Mouse (Mus musculus) regulatory T cell (primary cell): ENCODE measurements at regions not wholly inside any gene's neighbourhood (a gene's known extent, or its start where the extent isn't known, plus 50 kb on each side); places are given as distances from the start of the nearest gene placed in this dataset.

ENCODE experiments used
- in situ Hi-C: fragments of 300-600 bp; cut with MboI, MseI; formaldehyde crosslinking; loops from one replicate; pipeline ENCODE4 v1.15.1; 2025; ENCODE audit warnings: high pct_unique_total_duplicates

- in situ Hi-C loops: loop anchor here (10.0 kb wide), 1 partner anchor 416 kb away; the partner anchor contains the start of gene Espnl
Measured at GRCm38 (mm10) chr1:91740661-91741060, 60.6 kb upstream of the Twist2 start.

- in situ Hi-C loops: loop anchor here (10.0 kb wide), 1 partner anchor 417 kb away; the partner anchor contains the start of gene Espnl
Measured at GRCm38 (mm10) chr1:91742031-91742430, 59.2 kb upstream of the Twist2 start.

- in situ Hi-C loops: loop anchor here (10.0 kb wide), 1 partner anchor 418 kb away; the partner anchor contains the start of gene Espnl
Measured at GRCm38 (mm10) chr1:91742914-91743313, 58.3 kb upstream of the Twist2 start.

GRCm38 (mm10) chr1:91744076-91744475, 57.2 kb upstream of the Twist2 start:
- in situ Hi-C loops: loop anchor here (10.0 kb wide), 1 partner anchor 419 kb away; the partner anchor contains the start of gene Espnl

GRCm38 (mm10) chr1:91744701-91745100, 56.6 kb upstream of the Twist2 start:
- in situ Hi-C loops: loop anchor here (10.0 kb wide), 1 partner anchor 420 kb away; the partner anchor contains the start of gene Espnl

GRCm38 (mm10) chr1:91747583-91747982, 53.7 kb upstream of the Twist2 start:
- in situ Hi-C loops: loop anchor here (10.0 kb wide), 1 partner anchor 423 kb away; the partner anchor contains the start of gene Espnl
